Mouse (Mus musculus): ENCODE results near the gene Dusp1. TPM values are rescaled to one million over a fixed set of nuclear protein-coding genes. Genes with fewer than 3 reads are reported as not detected.

The Dusp1 gene
- polyA plus RNA-seq, 1 experiment from 2014 or later: 35.7 TPM

GRCm38 (mm10) chr17:26547771-26548170 is 14.2 kb downstream of the Dusp1 start:
- Histone ChIP-seq H3K4me3 (ENCODE audit: low read depth, low read length) (no peak overlapping the region), H3K4me2 (ENCODE audit: low read depth, low read length, severe bottlenecking) (no peak overlapping the region), H3K4me1 (replicated peaks; ENCODE audit: control insufficient read depth, insufficient read depth, low read length) (no peaks in the 10 kb centered on the region), H3K9ac (ENCODE audit: low read length) (no peak overlapping the region), H3K36me3 (ENCODE audit: control insufficient read depth, insufficient read depth, low read length) (no peaks in the 10 kb centered on the region), H3K27ac (ENCODE audit: low read depth, low read length) (no peak overlapping the region), H3K27me3 (ENCODE audit: control insufficient read depth, insufficient read depth, low read length) (no peaks in the 10 kb centered on the region), H3K9me3 (ENCODE audit: control insufficient read depth, low read length) (no peaks in the 10 kb centered on the region)
- no peak for DNase-seq (ENCODE audit: low spot score)
- ATAC-seq (replicated peaks; ENCODE audit: low FRiP score): no peak
- 41% methylated on average over 7 of the region's 7 CpGs for whole genome bisulfite sequencing

DNA sequence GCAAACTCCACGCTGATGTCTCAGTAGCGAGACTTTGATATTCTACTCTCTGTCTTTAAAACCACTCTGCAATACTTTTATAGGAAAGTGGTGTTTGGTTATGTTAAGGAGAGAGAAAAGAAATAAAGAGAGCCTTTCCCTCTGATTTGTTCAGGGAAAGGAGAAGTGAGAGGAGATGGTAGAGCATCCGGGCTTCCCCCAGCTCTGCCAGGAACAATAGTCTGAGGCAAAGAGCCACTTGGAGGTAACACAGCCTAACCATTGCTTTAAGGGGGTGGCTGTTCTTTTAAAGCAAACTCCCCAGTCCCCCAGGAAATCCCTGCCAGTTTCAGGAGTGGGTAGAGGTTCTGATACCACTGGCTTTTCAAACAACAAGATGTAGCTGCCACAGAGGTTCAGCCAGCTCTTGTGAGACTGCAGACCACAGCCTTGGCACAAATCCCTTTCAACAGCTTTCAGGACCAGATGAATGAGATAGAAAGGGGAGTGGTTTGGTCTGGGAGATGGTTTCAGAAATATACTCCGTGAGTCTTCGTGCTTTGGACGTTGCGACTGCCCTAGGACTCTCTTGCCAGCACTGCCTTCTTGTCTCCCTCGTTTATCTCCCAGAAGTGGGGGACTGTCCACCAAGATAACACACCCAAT is 17.5 kb downstream of the Dusp1 start:
- H3K4me1 ChIP-seq (replicated peaks; ENCODE audit: control insufficient read depth, insufficient read depth, low read length): no peaks in the 10 kb centered on the region
- DNase-seq (ENCODE audit: low spot score) (no peak), ATAC-seq (replicated peaks; ENCODE audit: low FRiP score) (no peak)
- H3K9ac ChIP-seq (ENCODE audit: low read length): no peak overlapping the region
- H3K4me3 ChIP-seq (ENCODE audit: low read depth, low read length): no peak overlapping the region
- no peaks in the 10 kb centered on the region for H3K9me3 ChIP-seq (ENCODE audit: control insufficient read depth, low read length)
- no peak overlapping the region for H3K27ac ChIP-seq (ENCODE audit: low read depth, low read length)
- no peak overlapping the region for H3K4me2 ChIP-seq (ENCODE audit: low read depth, low read length, severe bottlenecking)
- no peaks in the 10 kb centered on the region for H3K27me3 ChIP-seq (ENCODE audit: control insufficient read depth, insufficient read depth, low read length)
- no peaks in the 10 kb centered on the region for H3K36me3 ChIP-seq (ENCODE audit: control insufficient read depth, insufficient read depth, low read length)
- WGBS: 91% methylated on average over 8 of the region's 8 CpGs

- Histone ChIP-seq H3K4me1 (replicated peaks; ENCODE audit: control insufficient read depth, insufficient read depth, low read length) (no peaks in the 10 kb centered on the region), H3K4me2 (ENCODE audit: low read depth, low read length, severe bottlenecking) (no peak overlapping the region), H3K4me3 (ENCODE audit: low read depth, low read length) (no peak overlapping the region), H3K27ac (ENCODE audit: low read depth, low read length) (no peak overlapping the region), H3K9me3 (ENCODE audit: control insufficient read depth, low read length) (no peaks in the 10 kb centered on the region), H3K36me3 (ENCODE audit: control insufficient read depth, insufficient read depth, low read length) (no peaks in the 10 kb centered on the region), H3K27me3 (ENCODE audit: control insufficient read depth, insufficient read depth, low read length) (no peaks in the 10 kb centered on the region), H3K9ac (ENCODE audit: low read length) (no peak overlapping the region)
- 80% methylated on average over 5 of the region's 5 CpGs for WGBS
- DNase-seq (ENCODE audit: low spot score): no peak
- no peak for ATAC-seq (replicated peaks; ENCODE audit: low FRiP score)
Measured at GRCm38 (mm10) chr17:26540083-26540482, 21.8 kb downstream of the Dusp1 start.

- Histone ChIP-seq H3K4me3 (ENCODE audit: low read depth, low read length) (no peak overlapping the region), H3K36me3 (ENCODE audit: control insufficient read depth, insufficient read depth, low read length) (no peaks in the 10 kb centered on the region), H3K4me1 (replicated peaks; ENCODE audit: control insufficient read depth, insufficient read depth, low read length) (no peaks in the 10 kb centered on the region), H3K27ac (ENCODE audit: low read depth, low read length) (no peak overlapping the region), H3K4me2 (ENCODE audit: low read depth, low read length, severe bottlenecking) (no peak overlapping the region), H3K9me3 (ENCODE audit: control insufficient read depth, low read length) (no peaks in the 10 kb centered on the region), H3K27me3 (ENCODE audit: control insufficient read depth, insufficient read depth, low read length) (no peaks in the 10 kb centered on the region), H3K9ac (ENCODE audit: low read length) (no peak overlapping the region)
- 43% methylated on average over 6 of the region's 6 CpGs for WGBS
- no peak for DNase-seq (ENCODE audit: low spot score)
- ATAC-seq (replicated peaks; ENCODE audit: low FRiP score): no peak
Measured at GRCm38 (mm10) chr17:26537722-26538471, 24.0 kb downstream of the Dusp1 start.

DNA sequence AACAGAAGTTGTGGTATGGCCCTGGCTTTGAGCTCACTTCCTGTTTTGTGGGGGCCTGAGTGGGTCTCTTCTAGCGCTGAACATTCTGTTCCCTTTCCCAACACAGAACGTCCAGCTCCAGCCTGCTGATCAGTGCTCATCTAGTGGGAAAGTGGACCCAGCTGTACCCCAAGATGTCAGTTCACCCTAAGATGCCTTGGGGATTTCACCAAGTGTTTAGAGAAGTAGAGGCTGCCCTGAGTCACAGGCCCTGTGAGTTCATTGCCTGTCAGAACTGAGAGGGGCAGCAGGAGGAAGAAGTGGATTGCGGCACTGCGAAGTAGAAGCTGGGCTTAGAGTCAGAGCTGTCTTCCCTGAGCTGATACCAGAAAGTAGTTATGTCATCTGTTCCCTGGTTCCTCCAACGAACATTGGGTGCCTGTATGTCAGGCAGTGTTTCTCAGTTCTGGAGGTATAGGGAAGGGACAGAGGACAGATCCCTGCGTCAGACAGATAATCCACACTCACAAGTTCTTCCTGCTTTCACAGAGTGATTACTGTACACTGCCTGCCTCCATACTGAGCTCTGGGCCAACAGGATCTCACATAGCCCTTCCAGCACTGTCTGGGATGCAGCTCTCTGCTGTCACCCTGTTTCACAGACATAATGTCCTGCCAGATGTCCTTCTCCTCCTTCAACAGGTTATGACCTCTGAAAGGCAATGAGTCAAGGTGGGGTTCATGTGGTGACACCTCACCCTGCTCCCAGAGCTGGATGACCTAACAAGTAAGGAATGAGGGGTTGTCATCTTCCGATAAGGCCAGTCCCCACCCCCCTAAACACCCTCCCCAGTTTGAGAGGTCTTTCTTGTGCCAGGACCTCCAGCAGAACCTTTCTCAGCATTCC is 26.4 kb downstream of the Dusp1 start:
- 85% methylated on average over 7 of the region's 7 CpGs for whole genome bisulfite sequencing
- Histone ChIP-seq H3K27me3 (ENCODE audit: control insufficient read depth, insufficient read depth, low read length) (no peaks in the 10 kb centered on the region), H3K4me1 (replicated peaks; ENCODE audit: control insufficient read depth, insufficient read depth, low read length) (no peaks in the 10 kb centered on the region), H3K9ac (ENCODE audit: low read length) (no peak overlapping the region), H3K27ac (ENCODE audit: low read depth, low read length) (no peak overlapping the region), H3K4me3 (ENCODE audit: low read depth, low read length) (no peak overlapping the region), H3K36me3 (ENCODE audit: control insufficient read depth, insufficient read depth, low read length) (no peaks in the 10 kb centered on the region), H3K4me2 (ENCODE audit: low read depth, low read length, severe bottlenecking) (no peak overlapping the region), H3K9me3 (ENCODE audit: control insufficient read depth, low read length) (no peaks in the 10 kb centered on the region)
- DNase-seq (ENCODE audit: low spot score): no peak
- ATAC-seq (replicated peaks; ENCODE audit: low FRiP score): no peak

GRCm38 (mm10) chr17:26534695-26535094 is 27.2 kb downstream of the Dusp1 start:
- Histone ChIP-seq H3K9ac (ENCODE audit: low read length) (no peak overlapping the region), H3K27ac (ENCODE audit: low read depth, low read length) (no peak overlapping the region), H3K36me3 (ENCODE audit: control insufficient read depth, insufficient read depth, low read length) (no peaks in the 10 kb centered on the region), H3K27me3 (ENCODE audit: control insufficient read depth, insufficient read depth, low read length) (no peaks in the 10 kb centered on the region), H3K9me3 (ENCODE audit: control insufficient read depth, low read length) (no peaks in the 10 kb centered on the region), H3K4me3 (ENCODE audit: low read depth, low read length) (no peak overlapping the region), H3K4me2 (ENCODE audit: low read depth, low read length, severe bottlenecking) (no peak overlapping the region), H3K4me1 (replicated peaks; ENCODE audit: control insufficient read depth, insufficient read depth, low read length) (no peaks in the 10 kb centered on the region)
- no peak for DNase-seq (ENCODE audit: low spot score)
- 89% methylated on average over 5 of the region's 5 CpGs for whole genome bisulfite sequencing
- no peak for ATAC-seq (replicated peaks; ENCODE audit: low FRiP score)

DNA sequence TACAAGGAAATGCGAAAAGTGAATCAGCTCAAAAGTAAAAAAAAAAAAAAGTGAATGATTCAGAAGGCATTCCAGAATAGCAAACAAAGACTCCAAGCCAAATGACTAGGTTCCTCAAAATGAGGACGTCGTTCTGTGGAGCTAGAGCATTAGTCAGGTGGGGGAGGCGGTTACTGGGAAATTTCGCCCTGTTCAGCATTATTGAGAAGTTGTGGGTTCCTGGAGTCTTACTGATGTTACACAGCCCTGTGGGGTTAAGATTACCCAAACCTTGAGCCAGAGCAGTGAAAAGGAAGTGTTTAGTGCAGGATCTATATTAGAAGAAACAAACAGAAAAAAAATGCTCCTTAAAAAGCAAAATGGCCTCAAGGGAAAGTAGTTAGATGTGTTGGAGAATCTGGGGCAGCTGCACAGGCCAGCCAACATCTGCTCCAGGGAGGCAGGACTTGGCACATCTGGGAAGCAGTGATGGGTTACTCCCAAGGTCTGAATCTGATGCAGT is 28.0 kb downstream of the Dusp1 start:
- ATAC-seq (replicated peaks; ENCODE audit: low FRiP score): no peak
- H3K27me3 ChIP-seq (ENCODE audit: control insufficient read depth, insufficient read depth, low read length): no peaks in the 10 kb centered on the region
- H3K9ac ChIP-seq (ENCODE audit: low read length): no peak overlapping the region
- DNase-seq (ENCODE audit: low spot score): no peak
- H3K4me2 ChIP-seq (ENCODE audit: low read depth, low read length, severe bottlenecking): no peak overlapping the region
- no peaks in the 10 kb centered on the region for H3K9me3 ChIP-seq (ENCODE audit: control insufficient read depth, low read length)
- H3K4me1 ChIP-seq (replicated peaks; ENCODE audit: control insufficient read depth, insufficient read depth, low read length): no peaks in the 10 kb centered on the region
- no peaks in the 10 kb centered on the region for H3K36me3 ChIP-seq (ENCODE audit: control insufficient read depth, insufficient read depth, low read length)
- WGBS: 80% methylated on average over 5 of the region's 5 CpGs
- no peak overlapping the region for H3K27ac ChIP-seq (ENCODE audit: low read depth, low read length)
- no peak overlapping the region for H3K4me3 ChIP-seq (ENCODE audit: low read depth, low read length)

DNA sequence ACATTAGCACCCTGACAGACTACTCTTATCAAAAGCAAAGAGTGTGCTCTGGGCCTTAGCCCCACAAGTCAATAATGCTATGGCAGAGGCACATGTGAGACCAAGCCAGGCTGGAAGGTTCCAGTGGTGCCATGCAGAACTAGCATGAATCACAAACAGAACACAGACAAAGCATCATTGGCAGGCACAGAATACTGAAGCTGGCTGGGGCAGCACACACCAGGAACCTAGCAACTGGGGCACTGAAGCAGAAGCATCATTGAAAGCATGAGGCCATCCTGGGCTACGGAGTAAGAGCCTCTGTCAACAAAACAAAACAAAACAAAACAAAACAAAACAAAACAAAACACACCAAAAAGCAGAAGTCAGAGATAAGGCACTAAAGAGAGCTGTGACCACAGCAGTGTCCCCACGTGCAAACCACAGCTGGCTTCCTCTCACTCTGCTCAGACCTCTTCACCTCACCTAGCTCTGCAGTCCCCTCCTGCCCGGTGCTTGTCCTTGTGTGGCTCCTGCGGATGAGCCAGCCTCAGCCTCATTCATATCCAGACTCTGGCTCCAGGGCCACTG is 29.4 kb downstream of the Dusp1 start:
- Histone ChIP-seq H3K27ac (ENCODE audit: low read depth, low read length) (no peak overlapping the region), H3K27me3 (ENCODE audit: control insufficient read depth, insufficient read depth, low read length) (no peaks in the 10 kb centered on the region)

More for the DNA sequence above, 29.4 kb downstream of the Dusp1 start:
- 70% methylated on average over 4 of the region's 4 CpGs for WGBS
- H3K36me3 ChIP-seq (ENCODE audit: control insufficient read depth, insufficient read depth, low read length): no peaks in the 10 kb centered on the region
- H3K4me2 ChIP-seq (ENCODE audit: low read depth, low read length, severe bottlenecking): no peak overlapping the region
- no peak overlapping the region for H3K9ac ChIP-seq (ENCODE audit: low read length)
- ATAC-seq (replicated peaks; ENCODE audit: low FRiP score) (no peak), DNase-seq (ENCODE audit: low spot score) (no peak)
- no peak overlapping the region for H3K4me3 ChIP-seq (ENCODE audit: low read depth, low read length)
- H3K9me3 ChIP-seq (ENCODE audit: control insufficient read depth, low read length): no peaks in the 10 kb centered on the region
- H3K4me1 ChIP-seq (replicated peaks; ENCODE audit: control insufficient read depth, insufficient read depth, low read length): no peaks in the 10 kb centered on the region
